Mouse (Mus musculus) liver, embryonic 14.5 days (tissue): ENCODE results near the gene Zswim7.

ENCODE experiments used
- CTCF ChIP-seq: IDR thresholded peaks from 2 replicates; pipeline ENCODE4 v1.5.1; 2016; ENCODE audit warnings: antibody characterized with exemption, low read depth, control low read depth
- EP300 ChIP-seq: IDR thresholded peaks from 2 replicates; pipeline ENCODE4 v1.6.1; 2016; ENCODE audit warnings: antibody characterized with exemption, low read depth

GRCm38 (mm10) chr11:62305866-62306265 lies 24.7 kb upstream of the Zswim7 start:
- TF ChIP-seq CTCF, result no peak
- TF ChIP-seq EP300, result no peak
